Mouse (Mus musculus): ENCODE results near the gene Trpv6.

Gene Trpv6

GRCm38 (mm10) chr6:41621241-41621990 is 14.8 kb downstream of the Trpv6 start:
- DNase-seq: no peak

- DNase-seq: no peak
These were observed 15.9 kb downstream of the Trpv6 start for GRCm38 (mm10) chr6:41620173-41620798.

- no peak for DNase-seq
These were observed 28.6 kb downstream of the Trpv6 start for GRCm38 (mm10) chr6:41607637-41608036.

GRCm38 (mm10) chr6:41606214-41606613 is 30.0 kb downstream of the Trpv6 start:
- DNase-seq: no peak

- DNase-seq: no peak
These were observed 30.5 kb downstream of the Trpv6 start for GRCm38 (mm10) chr6:41605794-41606104.

GRCm38 (mm10) chr6:41605061-41605793 is 31.0 kb downstream of the Trpv6 start, which contains the start of gene Ephb6:
TSS of gene Ephb6 (plus strand) at chr6:41605482.
- DNase-seq: no peak

- DNase-seq: no peak
These were observed 31.7 kb downstream of the Trpv6 start for GRCm38 (mm10) chr6:41604401-41605050.

- DNase-seq: no peak
These were observed 54.0 kb downstream of the Trpv6 start for GRCm38 (mm10) chr6:41582189-41582588.

- DNase-seq: no peak
These were observed 54.9 kb downstream of the Trpv6 start for GRCm38 (mm10) chr6:41581295-41581694.

- DNase-seq: no peak
These were observed 58.9 kb downstream of the Trpv6 start for GRCm38 (mm10) chr6:41577297-41577696.

- no peak for DNase-seq
These were observed 59.6 kb downstream of the Trpv6 start for GRCm38 (mm10) chr6:41576526-41577097.

Measured in cerebellum, adult 9-10 months (tissue).